Mouse (Mus musculus) megakaryocyte progenitor cell, adult 5-6 weeks (primary cell): ENCODE results near the gene Hist1h3h. TPM values are rescaled to one million over a fixed set of nuclear protein-coding genes. Genes with fewer than 3 reads are reported as not detected.
"Not testable (repeated sequence)": the region's sequence is repeated elsewhere in the genome, so short reads cannot be mapped to it uniquely, and the experiment has no call there.

Experiments
- ATAC-seq: replicated peaks from 2 replicates; pipeline ENCODE4 v1.8.0; 2016; ENCODE audit warnings: mild to moderate bottlenecking, moderate TSS enrichment, inconsistent platforms; ENCODE audit not compliant: poor library complexity
- total RNA-seq, 2 experiments: library from RNA; stranded (forward) in 1 of 2; stranded (reverse) in 1 of 2; fragments of 157-497, 149-512 nt in 1 of 2; fragments of 200-1000 nt in 1 of 2; gene quantifications; 2 replicates each; pipeline versions ENCODE4 v1.2.3 to v1.2.4; 2015 to 2017

Hist1h3h gene
- total RNA-seq (2015), result 35.1 and 67.8 TPM in 2 replicates
- 208 and 295 TPM in 2 replicates for total RNA-seq (2017)

DNA sequence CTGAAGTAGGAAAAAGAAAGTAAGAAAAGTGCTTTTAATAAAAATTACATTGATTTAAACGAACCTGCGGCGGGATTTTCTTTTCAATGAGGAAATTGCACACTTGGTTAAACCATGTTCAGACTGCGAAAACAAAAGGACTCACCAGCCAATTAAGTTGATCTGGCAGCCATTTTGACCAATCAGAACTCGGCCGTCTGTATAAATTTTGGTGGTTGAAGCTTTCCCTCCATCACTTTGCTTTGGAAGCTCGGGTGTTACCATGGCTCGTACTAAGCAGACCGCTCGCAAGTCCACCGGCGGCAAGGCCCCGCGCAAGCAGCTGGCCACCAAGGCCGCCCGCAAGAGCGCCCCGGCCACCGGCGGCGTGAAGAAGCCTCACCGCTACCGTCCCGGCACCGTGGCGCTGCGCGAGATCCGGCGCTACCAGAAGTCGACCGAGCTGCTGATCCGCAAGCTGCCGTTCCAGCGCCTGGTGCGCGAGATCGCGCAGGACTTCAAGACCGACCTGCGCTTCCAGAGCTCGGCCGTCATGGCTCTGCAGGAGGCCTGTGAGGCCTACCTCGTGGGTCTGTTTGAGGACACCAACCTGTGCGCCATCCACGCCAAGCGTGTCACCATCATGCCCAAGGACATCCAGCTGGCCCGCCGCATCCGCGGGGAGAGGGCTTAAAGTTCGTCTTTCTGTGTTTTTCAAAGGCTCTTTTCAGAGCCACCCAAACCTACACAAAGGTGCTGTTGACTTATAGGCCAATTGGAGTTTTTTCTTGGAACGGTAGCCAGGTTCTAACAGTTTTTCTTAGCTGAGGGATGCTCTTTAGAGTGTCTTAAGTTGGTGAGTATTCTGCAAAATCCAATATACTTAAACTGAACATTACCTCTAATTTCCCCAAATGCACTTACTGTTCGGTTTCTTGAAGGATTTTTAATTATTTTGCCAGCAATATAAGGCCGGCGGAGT lies at the start of gene Hist1h3h:
TSS of gene Hist1h3h (plus strand) at position 263 of the 961 bp plus-strand sequence.
- ATAC-seq, result peak; percentile 32

GRCm38 (mm10) chr13:21677305-21677704 lies 40.2 kb upstream of the Hist1h3h start, which contains the start of gene Olfr1360:
Olfr1360 (minus strand) TSS chr13:21677405.
- no peak for ATAC-seq

GRCm38 (mm10) chr13:21697811-21698210 lies 19.6 kb upstream of the Hist1h3h start, which contains the start of gene Olfr1359:
Olfr1359 (plus strand) TSS chr13:21698111.
- ATAC-seq, result no peak

GRCm38 (mm10) chr13:21706669-21707068 lies 10.8 kb upstream of the Hist1h3h start:
- ATAC-seq, result no peak

DNA sequence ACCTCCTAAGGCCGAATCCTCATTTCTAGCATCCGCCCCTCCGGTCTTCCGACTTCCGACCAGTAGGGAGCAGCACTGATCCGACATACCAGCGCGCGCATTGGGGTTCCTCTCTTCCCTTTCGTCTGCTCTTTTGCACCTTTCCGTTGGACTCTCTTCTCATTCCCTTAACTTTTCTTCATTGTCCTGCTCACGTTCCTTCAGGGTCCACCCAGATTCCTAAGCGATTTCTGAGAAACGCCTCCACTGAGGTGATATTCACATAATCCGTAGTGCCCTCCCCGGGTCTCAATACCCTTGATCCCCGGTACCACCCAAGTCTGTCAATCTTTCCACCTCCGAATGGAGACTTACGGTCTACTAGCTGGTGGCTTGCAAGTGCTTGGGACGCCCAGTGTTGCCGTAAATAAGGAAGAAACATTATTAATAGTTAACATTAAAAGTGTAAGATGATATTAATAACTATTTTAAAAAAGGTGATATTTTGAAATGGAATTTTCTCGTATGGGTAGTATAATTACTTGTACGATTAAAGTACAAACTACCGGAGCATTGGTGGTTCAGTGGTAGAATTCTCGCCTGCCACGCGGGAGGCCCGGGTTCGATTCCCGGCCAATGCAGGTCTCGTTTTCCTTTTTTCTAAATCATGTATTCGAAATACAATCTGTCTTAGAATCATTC lies 7.3 kb upstream of the Hist1h3h start:
- ATAC-seq, result peak; percentile 85

- peak; percentile 40 for ATAC-seq
Observed at GRCm38 (mm10) chr13:21710821-21711525, 6.5 kb upstream of the Hist1h3h start.

GRCm38 (mm10) chr13:21711698-21712097 lies 5.8 kb upstream of the Hist1h3h start:
- ATAC-seq, result peak; percentile 8; the same call in 1 of the 2 replicates

GRCm38 (mm10) chr13:21714725-21715124 lies 2.7 kb upstream of the Hist1h3h start:
- peak; percentile 22 for ATAC-seq

- ATAC-seq, result 0 out of 2 replicates have a peak, but pooled peaks have one; percentile 8
Observed at GRCm38 (mm10) chr13:21715131-21715863, 2.2 kb upstream of the Hist1h3h start.

DNA sequence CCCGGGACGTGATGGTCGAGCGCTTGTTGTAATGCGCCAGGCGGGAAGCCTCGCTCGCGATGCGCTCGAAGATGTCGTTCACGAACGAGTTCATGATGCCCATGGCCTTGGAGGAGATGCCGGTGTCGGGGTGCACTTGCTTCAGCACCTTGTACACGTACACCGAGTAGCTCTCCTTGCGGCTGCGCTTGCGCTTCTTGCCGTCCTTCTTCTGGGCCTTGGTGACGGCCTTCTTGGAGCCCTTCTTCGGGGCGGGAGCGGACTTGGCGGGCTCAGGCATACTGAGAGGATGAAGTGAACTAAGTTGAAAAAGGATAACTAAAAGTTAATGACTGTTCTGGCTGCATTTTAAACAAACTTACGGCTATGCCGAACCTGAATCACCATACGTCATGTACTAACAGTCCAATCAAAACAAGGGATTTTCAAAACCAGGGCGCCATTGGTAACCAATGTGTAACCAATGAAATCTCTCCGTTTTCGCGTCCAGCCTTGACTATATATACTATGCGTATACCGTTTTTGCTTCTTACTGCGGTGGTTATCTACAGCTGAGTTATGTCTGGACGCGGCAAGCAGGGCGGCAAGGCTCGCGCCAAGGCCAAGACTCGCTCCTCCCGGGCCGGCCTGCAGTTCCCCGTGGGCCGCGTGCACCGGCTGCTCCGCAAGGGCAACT lies 1.5 kb upstream of the Hist1h3h start, which contains the start of the genes Hist1h2bl and Hist1h2ai:
TSS of gene Hist1h2bl (minus strand) at position 280 of the 676 bp plus-strand sequence.
TSS of gene Hist1h2ai (plus strand) at position 559 of the 676 bp plus-strand sequence.
- ATAC-seq, result peak; percentile 75

DNA sequence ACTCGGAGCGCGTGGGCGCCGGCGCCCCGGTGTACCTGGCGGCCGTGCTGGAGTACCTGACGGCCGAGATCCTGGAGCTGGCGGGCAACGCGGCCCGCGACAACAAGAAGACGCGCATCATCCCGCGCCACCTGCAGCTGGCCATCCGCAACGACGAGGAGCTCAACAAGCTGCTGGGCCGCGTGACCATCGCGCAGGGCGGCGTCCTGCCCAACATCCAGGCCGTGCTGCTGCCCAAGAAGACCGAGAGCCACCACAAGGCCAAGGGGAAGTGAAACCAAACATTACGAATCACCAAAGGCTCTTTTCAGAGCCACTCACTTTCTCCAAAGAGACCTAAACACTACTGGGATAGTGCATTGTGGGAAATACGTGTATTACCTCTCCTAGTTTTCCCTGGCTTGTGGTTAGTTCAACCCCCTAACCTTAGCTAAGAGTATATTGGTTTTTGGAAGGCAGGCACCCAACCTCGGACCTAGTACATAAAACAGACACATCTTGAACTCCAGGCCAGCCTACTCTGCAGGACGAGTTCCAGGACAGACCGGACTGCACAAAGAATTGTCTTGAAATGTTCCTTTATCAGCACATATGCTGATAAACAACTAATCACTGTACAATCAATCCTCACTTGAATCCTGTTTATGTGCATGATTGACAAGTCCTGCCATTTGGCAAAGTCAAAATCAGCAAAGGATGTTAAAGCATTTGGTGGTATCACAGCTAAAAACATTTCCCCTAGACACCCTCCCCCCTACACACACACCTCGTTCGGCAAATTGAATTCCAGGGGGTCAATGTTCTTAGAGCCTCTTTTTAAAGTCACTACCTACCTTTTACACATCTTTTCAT lies 693 bp upstream of the Hist1h3h start:
- ATAC-seq, result peak; percentile 28

GRCm38 (mm10) chr13:21718381-21719080 lies 1.1 kb downstream of the Hist1h3h start:
- ATAC-seq, result no peak

DNA sequence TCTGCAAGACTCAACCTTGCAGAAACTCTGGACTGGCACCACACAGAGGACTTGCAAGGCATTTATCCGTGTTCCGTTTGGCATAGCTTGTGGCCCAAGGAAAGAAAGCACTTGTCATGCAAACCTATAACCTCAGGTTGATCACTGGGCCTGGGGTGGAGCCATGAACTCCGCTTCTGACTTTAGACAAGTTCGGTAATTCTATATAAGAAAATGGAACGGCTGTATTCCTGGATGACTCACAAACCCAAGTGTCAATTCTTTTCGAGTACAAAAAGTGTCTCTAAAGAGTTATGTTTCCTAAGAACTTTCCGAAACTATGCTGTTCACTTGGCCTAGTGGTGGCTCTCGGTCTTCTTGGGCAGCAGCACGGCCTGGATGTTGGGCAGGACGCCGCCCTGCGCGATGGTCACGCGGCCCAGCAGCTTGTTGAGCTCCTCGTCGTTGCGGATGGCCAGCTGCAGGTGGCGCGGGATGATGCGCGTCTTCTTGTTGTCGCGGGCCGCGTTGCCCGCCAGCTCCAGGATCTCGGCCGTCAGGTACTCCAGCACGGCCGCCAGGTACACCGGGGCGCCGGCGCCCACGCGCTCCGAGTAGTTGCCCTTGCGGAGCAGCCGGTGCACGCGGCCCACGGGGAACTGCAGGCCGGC lies 3.8 kb downstream of the Hist1h3h start:
- ATAC-seq, result not testable (repeated sequence)

DNA sequence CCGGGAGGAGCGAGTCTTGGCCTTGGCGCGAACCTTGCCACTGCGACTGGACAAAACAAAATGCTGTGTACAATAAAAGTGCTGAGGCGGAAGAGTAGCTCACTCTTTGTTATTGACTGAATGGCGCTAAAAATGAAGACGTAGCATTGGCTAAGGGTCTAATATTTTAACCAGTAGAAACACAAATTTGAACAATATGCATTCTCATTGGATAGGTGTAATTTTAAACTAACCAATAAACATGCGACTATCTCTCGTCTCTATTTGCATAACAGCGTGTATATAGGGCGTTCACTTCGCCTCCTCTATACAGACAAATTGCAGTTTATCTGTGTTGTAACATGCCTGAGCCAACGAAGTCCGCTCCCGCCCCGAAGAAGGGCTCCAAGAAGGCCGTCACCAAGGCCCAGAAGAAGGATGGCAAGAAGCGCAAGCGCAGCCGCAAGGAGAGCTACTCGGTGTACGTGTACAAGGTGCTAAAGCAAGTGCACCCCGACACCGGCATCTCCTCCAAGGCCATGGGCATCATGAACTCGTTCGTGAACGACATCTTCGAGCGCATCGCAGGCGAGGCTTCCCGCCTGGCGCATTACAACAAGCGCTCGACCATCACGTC lies 4.4 kb downstream of the Hist1h3h start, which contains the start of gene Hist1h2bm:
TSS of gene Hist1h2bm (plus strand) at position 288 of the 616 bp plus-strand sequence.
- peak; percentile 87 for ATAC-seq

- peak; percentile 26; the same call in 1 of the 2 replicates for ATAC-seq
Observed at GRCm38 (mm10) chr13:21722373-21722925, 5.0 kb downstream of the Hist1h3h start.
